Mouse (Mus musculus) ES-E14 (cell line): ENCODE measurements at regions not wholly inside any gene's neighbourhood (a gene's known extent, or its start where the extent isn't known, plus 50 kb on each side); places are given as distances from the start of the nearest gene placed in this dataset.

Source experiments
- DNase-seq: peaks from one replicate; pipeline ENCODE4 v3.0.0-alpha.2; 2013; ENCODE audit warnings: low read depth, low spot score
- H3K27ac ChIP-seq: 2 replicates; pipeline ENCODE4 v1.5.1; 2012; ENCODE audit warnings: low read depth, mild to moderate bottlenecking, low read length, moderate library complexity, mixed read lengths; ENCODE audit not compliant: poor library complexity, insufficient read depth, severe bottlenecking
- H3K36me3 ChIP-seq: 2 replicates; pipeline ENCODE4 v1.6.1; 2012; ENCODE audit warnings: mild to moderate bottlenecking, low read length, moderate library complexity, mixed read lengths; ENCODE audit not compliant: control insufficient read depth, poor library complexity, insufficient read depth, severe bottlenecking
- H3K4me1 ChIP-seq, 2 experiments: fragments of 150-350 bp in 1 of 2; sonication (generic) in 1 of 2; 2 replicates each; pipeline ENCODE4 v1.6.1; 2012; ENCODE audit warnings: low read length in 2 of 2, mild to moderate bottlenecking in 1 of 2, mixed read lengths in 1 of 2; ENCODE audit not compliant: control insufficient read depth in 2 of 2, insufficient read depth in 2 of 2, poor library complexity in 1 of 2
- H3K4me3 ChIP-seq, 2 experiments: fragments of 150-350 bp in 1 of 2; sonication (generic) in 1 of 2; 2 replicates each; pipeline ENCODE4 v1.5.1; 2012; ENCODE audit warnings: low read length in 2 of 2, low read depth in 1 of 2, mild to moderate bottlenecking in 1 of 2, mixed read lengths in 1 of 2; ENCODE audit not compliant: insufficient read depth in 1 of 2, poor library complexity in 1 of 2, severe bottlenecking in 1 of 2
- H3K9ac ChIP-seq: 2 replicates; pipeline ENCODE4 v1.6.1; 2012; ENCODE audit warnings: low read depth, mild to moderate bottlenecking, low read length, mixed read lengths; ENCODE audit not compliant: poor library complexity, insufficient read depth, severe bottlenecking
- H3K9me3 ChIP-seq: fragments of 150-350 bp; sonication (generic); 2 replicates; pipeline ENCODE4 v1.6.1; 2012; ENCODE audit warnings: low read depth, mild to moderate bottlenecking, low read length; ENCODE audit not compliant: control insufficient read depth, insufficient read depth
- CHD2 ChIP-seq: IDR thresholded peaks from 2 replicates; pipeline ENCODE4 v1.6.1; 2014; ENCODE audit warnings: mild to moderate bottlenecking, low read depth, low read length, inconsistent platforms
- HCFC1 ChIP-seq: IDR thresholded peaks from 2 replicates; pipeline ENCODE4 v1.6.1; 2012; ENCODE audit warnings: low read length, inconsistent platforms, borderline replicate concordance; ENCODE audit not compliant: insufficient read depth
- MAFK ChIP-seq: IDR thresholded peaks from 2 replicates; pipeline ENCODE4 v1.6.1; 2014; ENCODE audit warnings: mild to moderate bottlenecking, low read depth, low read length, inconsistent platforms; ENCODE audit not compliant: insufficient read depth
- ZC3H11A ChIP-seq: IDR thresholded peaks from 2 replicates; pipeline ENCODE4 v1.6.1; 2012; ENCODE audit warnings: low read depth, mild to moderate bottlenecking, inconsistent platforms, low read length, borderline replicate concordance
- ZNF384 ChIP-seq: IDR thresholded peaks from 2 replicates; pipeline ENCODE4 v1.6.1; 2012; ENCODE audit warnings: low read depth, low read length, inconsistent platforms
- in situ Hi-C, 2 experiments: fragments of 600-800 bp; cut with MboI; formaldehyde crosslinking; loops; one replicate each; pipeline ENCODE4 v1.15.1; 2025; ENCODE audit warnings: low sequenced_read_pairs in 2 of 2, inconsistent platforms in 1 of 2; ENCODE audit not compliant: unreplicated experiment in 2 of 2

GRCm38 (mm10) chr5:119418486-119418885 lies 252.0 kb upstream of the Tbx3 start:
- in situ Hi-C loops: no loop called here
- H3K4me3 ChIP-seq: no peak overlapping the region
- H3K4me1 ChIP-seq: no peaks in the 10 kb centered on the region
- no peak overlapping the region for H3K9ac ChIP-seq
- no peaks in the 10 kb centered on the region for H3K36me3 ChIP-seq
- no peak overlapping the region for H3K27ac ChIP-seq
- TF ChIP-seq MAFK (no peak), ZNF384 (no peak), ZC3H11A (no peak), HCFC1 (no peak), CHD2 (no peak)
- DNase-seq: no peak
- no peaks in the 10 kb centered on the region for H3K9me3 ChIP-seq

- in situ Hi-C loops: no loop called here
- TF ChIP-seq ZC3H11A (no peak), MAFK (no peak), CHD2 (no peak), ZNF384 (no peak), HCFC1 (no peak)
- Histone ChIP-seq H3K4me1 (no peaks in the 10 kb centered on the region), H3K9me3 (no peaks in the 10 kb centered on the region), H3K9ac (no peak overlapping the region), H3K4me3 (no peak overlapping the region), H3K27ac (no peak overlapping the region), H3K36me3 (no peaks in the 10 kb centered on the region)
- no peak for DNase-seq
These were observed 242.9 kb upstream of the Tbx3 start for GRCm38 (mm10) chr5:119427511-119428019.

- no peaks in the 10 kb centered on the region for H3K36me3 ChIP-seq
- no peaks in the 10 kb centered on the region for H3K4me1 ChIP-seq
- H3K9ac ChIP-seq: no peak overlapping the region
- H3K9me3 ChIP-seq: no peaks in the 10 kb centered on the region
- TF ChIP-seq MAFK (no peak), ZC3H11A (no peak), HCFC1 (no peak), CHD2 (no peak), ZNF384 (no peak)
- H3K4me3 ChIP-seq: no peak overlapping the region
- H3K27ac ChIP-seq: no peak overlapping the region
- no peak for DNase-seq
- in situ Hi-C loops: no loop called here
These were observed 239.2 kb upstream of the Tbx3 start for GRCm38 (mm10) chr5:119431271-119431756.

GRCm38 (mm10) chr5:119434572-119434971 lies 235.9 kb upstream of the Tbx3 start:
- H3K36me3 ChIP-seq: no peaks in the 10 kb centered on the region
- H3K27ac ChIP-seq: no peak overlapping the region
- DNase-seq: no peak
- H3K9me3 ChIP-seq: no peaks in the 10 kb centered on the region
- in situ Hi-C loops: no loop called here
- no peaks in the 10 kb centered on the region for H3K4me1 ChIP-seq
- TF ChIP-seq MAFK: no peak
- TF ChIP-seq HCFC1: no peak
- no peak for TF ChIP-seq ZC3H11A
- no peak for TF ChIP-seq ZNF384
- TF ChIP-seq CHD2: no peak
- H3K4me3 ChIP-seq: no peak overlapping the region
- no peak overlapping the region for H3K9ac ChIP-seq

- Histone ChIP-seq H3K9ac (no peak overlapping the region), H3K9me3 (no peaks in the 10 kb centered on the region), H3K4me3 (no peak overlapping the region), H3K4me1 (no peaks in the 10 kb centered on the region), H3K27ac (no peak overlapping the region), H3K36me3 (no peaks in the 10 kb centered on the region)
- TF ChIP-seq HCFC1 (no peak), MAFK (no peak), ZC3H11A (no peak), CHD2 (no peak), ZNF384 (no peak)
- in situ Hi-C loops: no loop called here
- no peak for DNase-seq
These were observed 222.0 kb upstream of the Tbx3 start for GRCm38 (mm10) chr5:119448494-119448893.
